Mouse (Mus musculus) limb, embryonic 15.5 days (tissue): ENCODE measurements around the gene Ankrd33. TPM values are rescaled to one million over a fixed set of nuclear protein-coding genes. Genes with fewer than 3 reads are reported as not detected.

Experiments used
- ATAC-seq: fragments of 200-750 bp; cut with Nextera tagmentation; 2 replicates; pipeline ENCODE4 v1.8.0; 2017; ENCODE audit warnings: low read depth, moderate TSS enrichment; ENCODE audit not compliant: insufficient number of reproducible peaks, low FRiP score, low TSS enrichment
- H3K27ac ChIP-seq: fragments of 300-500 bp; sonication (generic); 2 replicates; pipeline ENCODE4 v1.5.1; 2015; ENCODE audit warnings: moderate library complexity, mild to moderate bottlenecking, inconsistent platforms
- H3K27me3 ChIP-seq: fragments of 300-500 bp; sonication (generic); 2 replicates; pipeline ENCODE4 v1.6.1; 2015; ENCODE audit warnings: inconsistent platforms
- H3K36me3 ChIP-seq: fragments of 300-500 bp; sonication (generic); 2 replicates; pipeline ENCODE4 v1.6.1; 2015; ENCODE audit warnings: inconsistent platforms
- H3K4me1 ChIP-seq: fragments of 300-500 bp; sonication (generic); 2 replicates; pipeline ENCODE4 v1.6.1; 2015; ENCODE audit warnings: inconsistent platforms
- H3K4me2 ChIP-seq: fragments of 300-500 bp; sonication (generic); 2 replicates; pipeline ENCODE4 v1.6.1; 2015; ENCODE audit warnings: mild to moderate bottlenecking, inconsistent platforms
- H3K4me3 ChIP-seq: fragments of 300-500 bp; sonication (generic); 2 replicates; pipeline ENCODE4 v1.5.1; 2015; ENCODE audit warnings: mild to moderate bottlenecking, inconsistent platforms
- H3K9ac ChIP-seq: fragments of 300-500 bp; sonication (generic); 2 replicates; pipeline ENCODE4 v1.6.1; 2015; ENCODE audit warnings: inconsistent platforms
- H3K9me3 ChIP-seq: fragments of 300-500 bp; sonication (generic); 2 replicates; pipeline ENCODE4 v1.6.1; 2016; ENCODE audit warnings: inconsistent platforms
- WGBS: fragments of 180-500 bp; shearing (Covaris S2); methylation state at CpG from one replicate; pipeline ENCODE4 v1.1.7; 2015; 5-methylcytosine and 5-hydroxymethylcytosine counted together
- polyA plus RNA-seq: library from polyadenylated mRNA; unstranded; fragments of >200 nt; fragmentation: Nextera tagmentation; extraction: Ambion mirVana; gene quantifications from 2 replicates; pipeline ENCODE4 v1.2.1, GENCODE M21; 2015

Gene Ankrd33
- polyA plus RNA-seq = not detected in 2 replicates

DNA sequence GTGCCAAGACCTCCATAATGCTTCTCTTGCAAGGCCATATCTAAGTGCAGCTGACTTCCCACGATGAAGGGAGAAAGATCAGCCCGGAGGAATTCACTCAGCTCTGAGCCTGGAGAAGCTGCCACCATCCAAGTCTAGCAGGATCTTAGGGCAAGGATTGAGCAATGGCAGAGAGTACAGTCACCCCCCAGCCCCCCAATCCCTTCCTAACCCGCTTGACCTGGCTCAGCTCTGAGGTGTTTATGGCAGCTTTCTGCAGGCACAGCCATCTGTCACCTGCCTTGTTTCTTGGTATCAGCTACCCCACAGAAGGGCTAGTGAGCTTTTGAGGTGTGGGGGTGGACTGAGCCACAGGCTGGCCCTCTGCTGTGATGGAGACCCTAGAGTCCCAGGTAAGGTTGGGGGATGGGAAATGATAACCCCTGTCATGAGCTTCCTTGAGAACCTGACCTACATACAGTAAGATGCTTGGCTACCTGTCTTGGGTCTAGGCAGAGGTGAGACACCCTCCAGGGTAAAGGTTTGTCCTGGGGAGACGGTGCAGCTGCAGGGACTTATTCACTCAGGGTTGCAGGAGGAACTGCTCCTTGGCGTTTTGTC is at the start of gene Ankrd33:
TSS of gene Ankrd33 (plus strand) at position 245 of the 600 bp plus-strand sequence.
- no peak within 1 kb of the TSS for H3K4me3 ChIP-seq
- ATAC-seq = no peak
- H3K27ac ChIP-seq = no peak within 1 kb of the TSS
- no peaks in the 10 kb centered on the region for H3K27me3 ChIP-seq
- WGBS = 68% methylated on average over 5 of the region's 5 CpGs
- peaks cover 4% of the 10 kb centered on the region; the same call in 1 of the 2 replicates for H3K9me3 ChIP-seq
- peaks cover 10% of the 10 kb centered on the region; the same call in 1 of the 2 replicates for H3K4me1 ChIP-seq
- no peaks in the 10 kb centered on the region for H3K36me3 ChIP-seq
- H3K9ac ChIP-seq = no peak within 1 kb of the TSS
- no peak within 1 kb of the TSS for H3K4me2 ChIP-seq

DNA sequence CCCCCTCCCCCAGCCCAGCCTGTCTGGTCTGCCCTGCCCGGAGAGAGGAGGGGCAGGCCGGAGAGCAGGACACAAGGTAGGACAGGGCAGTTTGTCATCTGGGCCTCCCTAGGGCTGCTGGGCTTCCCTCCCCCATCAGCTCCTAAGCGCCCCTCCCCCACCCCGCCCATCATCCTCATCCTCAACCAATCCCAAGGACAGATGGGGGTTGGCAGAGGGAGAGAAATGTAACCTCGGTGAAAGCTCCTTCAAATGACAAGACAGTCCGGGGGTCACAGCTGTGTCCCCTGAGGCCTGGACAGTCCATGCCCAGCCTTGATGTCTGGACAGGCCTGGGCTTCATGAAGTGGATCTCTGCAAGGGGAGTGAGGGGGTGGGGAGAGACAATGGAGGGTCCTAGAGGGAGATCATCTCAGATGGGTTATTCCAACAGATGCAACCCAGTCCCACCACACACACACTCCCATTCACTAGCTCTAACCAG is 49.1 kb upstream of the Ankrd33 start:
- no peaks in the 10 kb centered on the region for H3K27me3 ChIP-seq
- no peaks in the 10 kb centered on the region for H3K36me3 ChIP-seq
- no peak overlapping the region for H3K4me2 ChIP-seq
- no peak for ATAC-seq
- H3K27ac ChIP-seq = no peak overlapping the region
- peaks cover 62% of the 10 kb centered on the region for H3K4me1 ChIP-seq
- H3K9ac ChIP-seq = no peak overlapping the region
- H3K9me3 ChIP-seq = no peaks in the 10 kb centered on the region
- WGBS = 25% methylated on average over 6 of the region's 6 CpGs
- no peak overlapping the region for H3K4me3 ChIP-seq

DNA sequence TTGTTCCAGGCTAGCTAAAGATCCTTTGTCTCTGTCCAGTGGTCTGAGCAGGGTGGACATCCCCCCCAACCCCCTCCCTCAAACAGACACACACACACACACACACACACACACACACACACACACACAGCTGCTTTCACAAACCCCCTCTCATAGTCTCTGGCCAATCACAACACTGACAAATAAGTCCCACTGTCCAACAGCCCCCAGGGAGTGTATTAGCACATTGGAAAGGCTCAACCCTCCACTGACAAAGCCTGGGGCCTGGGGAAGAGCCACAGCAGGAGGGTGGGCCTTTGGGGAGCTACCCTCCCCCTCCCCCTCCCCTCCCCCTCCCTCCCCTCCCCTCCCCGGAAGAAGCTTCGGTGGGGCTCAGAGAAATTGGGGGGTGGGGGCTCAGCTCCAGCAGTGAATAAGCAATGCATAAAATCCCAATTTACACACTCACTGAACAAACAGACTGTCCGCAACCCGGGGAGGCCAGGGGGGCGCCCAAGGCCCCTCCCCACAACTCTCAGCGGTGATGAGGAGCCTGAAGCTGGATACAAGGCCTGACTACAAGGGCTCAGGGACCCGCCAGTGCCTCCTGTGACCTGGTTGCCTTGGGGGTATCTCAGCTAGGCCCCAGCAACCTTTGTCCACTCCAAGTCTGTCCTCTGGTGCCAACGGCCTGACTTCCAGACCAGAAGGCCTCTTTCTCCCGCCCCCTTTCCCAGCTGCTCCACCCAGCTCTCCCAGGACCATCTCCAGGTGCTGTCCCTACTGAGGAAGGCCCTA is 48.4 kb upstream of the Ankrd33 start:
- Histone ChIP-seq H3K4me3 (no peak overlapping the region), H3K9ac (no peak overlapping the region), H3K4me2 (no peak overlapping the region), H3K36me3 (no peaks in the 10 kb centered on the region), H3K4me1 (peaks cover 65% of the 10 kb centered on the region), H3K9me3 (no peaks in the 10 kb centered on the region), H3K27me3 (no peaks in the 10 kb centered on the region), H3K27ac (no peak overlapping the region)
- 29% methylated on average over 6 of the region's 9 CpGs for whole genome bisulfite sequencing
- no peak for ATAC-seq

DNA sequence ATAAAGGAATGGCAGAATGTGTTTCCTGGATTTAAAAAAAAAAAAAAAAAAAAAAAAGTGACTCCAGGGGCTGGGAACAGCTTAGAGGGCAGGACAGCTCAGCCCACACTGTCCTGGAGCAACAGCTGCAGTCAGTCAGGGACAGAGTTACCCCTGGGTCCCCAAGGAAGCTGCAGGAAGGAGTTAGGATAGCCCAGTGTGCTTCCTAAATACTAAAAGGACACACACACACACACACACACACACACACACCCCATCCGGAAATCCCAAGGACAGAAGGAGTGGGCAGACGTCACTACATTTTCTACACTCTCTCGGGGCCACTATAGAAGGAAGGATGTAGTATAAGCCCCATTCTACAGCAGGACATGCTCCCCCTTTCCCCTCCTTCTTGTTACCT is 47.5 kb upstream of the Ankrd33 start:
- ATAC-seq = no peak
- H3K9me3 ChIP-seq = no peaks in the 10 kb centered on the region
- WGBS = 49% methylated on average over 3 of the region's 3 CpGs
- H3K4me2 ChIP-seq = no peak overlapping the region
- H3K9ac ChIP-seq = no peak overlapping the region
- no peaks in the 10 kb centered on the region for H3K36me3 ChIP-seq
- no peak overlapping the region for H3K4me3 ChIP-seq
- H3K4me1 ChIP-seq = peaks cover 67% of the 10 kb centered on the region
- 0 out of 2 replicates have a peak overlapping the region, but pooled peaks have one; percentile 43 for H3K27ac ChIP-seq
- H3K27me3 ChIP-seq = no peaks in the 10 kb centered on the region

- no peak overlapping the region for H3K9ac ChIP-seq
- 73% methylated on average over 4 of the region's 4 CpGs for WGBS
- H3K4me3 ChIP-seq = no peak overlapping the region
- peaks cover 69% of the 10 kb centered on the region for H3K4me1 ChIP-seq
- H3K4me2 ChIP-seq = no peak overlapping the region
- H3K27ac ChIP-seq = 0 out of 2 replicates have a peak overlapping the region, but pooled peaks have one; percentile 43
- H3K36me3 ChIP-seq = no peaks in the 10 kb centered on the region
- ATAC-seq = no peak
- H3K9me3 ChIP-seq = no peaks in the 10 kb centered on the region
- H3K27me3 ChIP-seq = no peaks in the 10 kb centered on the region
Measured at GRCm38 (mm10) chr15:101068671-101069070, 46.9 kb upstream of the Ankrd33 start.

DNA sequence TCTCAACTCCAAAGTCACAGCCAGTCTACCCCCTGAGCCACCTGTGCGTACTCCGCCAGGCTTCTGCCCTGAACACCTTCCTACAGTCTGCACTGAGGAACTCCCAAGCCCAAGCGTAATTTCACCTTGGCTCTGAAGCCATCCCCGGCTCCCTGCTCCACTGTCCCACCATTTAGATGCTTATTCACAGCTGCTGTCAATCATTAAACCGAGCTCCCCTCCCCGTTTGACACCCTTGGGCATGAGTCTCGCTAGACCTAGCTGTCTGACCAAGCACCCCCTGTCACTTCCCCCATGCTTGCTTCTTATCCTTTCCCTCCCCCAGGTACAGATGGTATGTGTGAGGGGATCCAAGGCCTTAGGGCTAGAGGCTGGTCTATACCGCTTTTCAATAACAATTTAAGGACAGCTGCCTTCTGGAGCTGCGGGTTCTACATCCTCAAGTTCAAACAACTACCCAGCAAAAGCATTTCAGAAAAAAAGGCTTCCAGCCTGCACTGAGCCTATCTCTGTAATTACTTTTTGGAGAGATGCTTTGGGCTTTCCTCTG is 45.8 kb upstream of the Ankrd33 start:
- no peak overlapping the region for H3K4me2 ChIP-seq
- H3K27me3 ChIP-seq = no peaks in the 10 kb centered on the region
- H3K36me3 ChIP-seq = no peaks in the 10 kb centered on the region
- peaks cover 69% of the 10 kb centered on the region for H3K4me1 ChIP-seq
- no peaks in the 10 kb centered on the region for H3K9me3 ChIP-seq
- no peak for ATAC-seq
- peak overlapping the region; percentile 69 for H3K27ac ChIP-seq
- no peak overlapping the region for H3K9ac ChIP-seq
- WGBS = 49% methylated on average over 9 of the region's 9 CpGs
- H3K4me3 ChIP-seq = no peak overlapping the region

GRCm38 (mm10) chr15:101070762-101071161 is 44.8 kb upstream of the Ankrd33 start:
- Histone ChIP-seq H3K36me3 (no peaks in the 10 kb centered on the region), H3K9me3 (no peaks in the 10 kb centered on the region), H3K27ac (peak overlapping the region; percentile 69), H3K4me1 (peaks cover 67% of the 10 kb centered on the region), H3K4me2 (no peak overlapping the region), H3K4me3 (no peak overlapping the region), H3K27me3 (no peaks in the 10 kb centered on the region), H3K9ac (no peak overlapping the region)
- 32% methylated on average over 5 of the region's 5 CpGs for WGBS
- peak; percentile 52; the same call in 1 of the 2 replicates for ATAC-seq

GRCm38 (mm10) chr15:101072736-101073135 is 42.8 kb upstream of the Ankrd33 start:
- Histone ChIP-seq H3K4me3 (no peak overlapping the region), H3K27ac (no peak overlapping the region), H3K9ac (no peak overlapping the region), H3K36me3 (no peaks in the 10 kb centered on the region), H3K4me1 (peaks cover 72% of the 10 kb centered on the region), H3K9me3 (no peaks in the 10 kb centered on the region), H3K4me2 (no peak overlapping the region), H3K27me3 (no peaks in the 10 kb centered on the region)
- no peak for ATAC-seq
- WGBS = 37% methylated on average over 2 of the region's 2 CpGs

GRCm38 (mm10) chr15:101074067-101074466 is 41.5 kb upstream of the Ankrd33 start:
- no peak overlapping the region for H3K4me3 ChIP-seq
- 75% methylated on average over 5 of the region's 5 CpGs for WGBS
- no peaks in the 10 kb centered on the region for H3K27me3 ChIP-seq
- H3K27ac ChIP-seq = no peak overlapping the region
- no peaks in the 10 kb centered on the region for H3K9me3 ChIP-seq
- peaks cover 69% of the 10 kb centered on the region for H3K4me1 ChIP-seq
- H3K9ac ChIP-seq = no peak overlapping the region
- ATAC-seq = no peak
- H3K4me2 ChIP-seq = no peak overlapping the region
- no peaks in the 10 kb centered on the region for H3K36me3 ChIP-seq

DNA sequence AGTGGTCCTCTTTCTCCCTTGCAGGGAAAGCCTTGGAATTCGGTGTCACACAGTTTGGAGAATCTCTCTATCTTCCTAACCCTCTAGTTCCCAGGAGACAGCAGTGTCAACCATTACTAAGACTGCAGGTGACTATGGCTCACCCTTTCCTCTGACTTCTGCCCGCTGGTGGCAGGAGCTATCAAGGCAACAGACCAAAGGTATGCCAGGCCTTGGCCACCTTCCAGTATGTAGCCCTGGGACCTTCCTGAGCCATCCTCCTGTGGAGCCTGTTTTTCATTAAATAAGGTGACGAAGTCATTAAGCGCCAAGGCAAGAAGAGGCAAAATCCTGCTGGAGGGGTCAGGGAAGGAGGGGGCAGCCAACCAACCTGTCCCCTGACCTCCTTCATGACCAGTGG is 40.4 kb upstream of the Ankrd33 start:
- H3K9me3 ChIP-seq = no peaks in the 10 kb centered on the region
- no peaks in the 10 kb centered on the region for H3K27me3 ChIP-seq
- no peak for ATAC-seq
- no peak overlapping the region for H3K4me3 ChIP-seq
- 60% methylated on average over 4 of the region's 4 CpGs for WGBS
- H3K27ac ChIP-seq = no peak overlapping the region
- H3K4me1 ChIP-seq = peaks cover 64% of the 10 kb centered on the region
- H3K4me2 ChIP-seq = no peak overlapping the region
- H3K36me3 ChIP-seq = no peaks in the 10 kb centered on the region
- H3K9ac ChIP-seq = no peak overlapping the region

- WGBS = 40% methylated on average over 5 of the region's 5 CpGs
- Histone ChIP-seq H3K27me3 (no peaks in the 10 kb centered on the region), H3K36me3 (no peaks in the 10 kb centered on the region), H3K4me2 (peak overlapping the region; percentile 88), H3K4me1 (peaks cover 64% of the 10 kb centered on the region), H3K27ac (no peak overlapping the region), H3K9me3 (no peaks in the 10 kb centered on the region), H3K9ac (no peak overlapping the region), H3K4me3 (peak overlapping the region; percentile 1; the same call in 1 of the 2 replicates)
- no peak for ATAC-seq
Measured at GRCm38 (mm10) chr15:101075656-101076055, 39.9 kb upstream of the Ankrd33 start.
